Mouse (Mus musculus) MEL (cell line): ENCODE measurements around the gene Kmt5a. TPM values are rescaled to one million over a fixed set of nuclear protein-coding genes. Genes with fewer than 3 reads are reported as not detected.

ENCODE experiments used
- DNase-seq: peaks from one replicate; pipeline ENCODE4 v3.0.0; 2011; ENCODE audit warnings: low read depth, low spot score
- H3K27ac ChIP-seq: 2 replicates; pipeline ENCODE4 v1.5.1; 2012; ENCODE audit warnings: low read depth, mild to moderate bottlenecking, control low read depth, low read length, moderate library complexity; ENCODE audit not compliant: control insufficient read depth
- H3K27me3 ChIP-seq, 2 experiments: fragments of 150-350 bp in 1 of 2; sonication (generic) in 1 of 2; 2 replicates each; pipeline ENCODE4 v1.6.1; 2012; ENCODE audit warnings: low read length in 2 of 2, mild to moderate bottlenecking in 2 of 2, improper control_type of control experiment in 1 of 2, moderate library complexity in 1 of 2; ENCODE audit not compliant: insufficient read depth in 2 of 2, control insufficient read depth in 1 of 2
- H3K36me3 ChIP-seq, 2 experiments: 2 replicates each; pipeline ENCODE4 v1.6.1; 2012 to 2014; ENCODE audit warnings: low read length in 2 of 2, improper control_type of control experiment in 1 of 2, inconsistent platforms in 1 of 2, mild to moderate bottlenecking in 1 of 2; ENCODE audit not compliant: insufficient read depth in 2 of 2, control insufficient read depth in 1 of 2
- H3K4me1 ChIP-seq, 2 experiments: fragments of 150-350 bp in 1 of 2; sonication (generic) in 1 of 2; 2 replicates each; pipeline ENCODE4 v1.6.1; 2012; ENCODE audit warnings: low read length in 2 of 2, improper control_type of control experiment in 1 of 2, mild to moderate bottlenecking in 1 of 2; ENCODE audit not compliant: insufficient read depth in 2 of 2, control insufficient read depth in 1 of 2
- H3K4me3 ChIP-seq, 2 experiments: fragments of 150-350 bp in 1 of 2; sonication (generic) in 1 of 2; 2 replicates each; pipeline ENCODE4 v1.5.1; 2012; ENCODE audit warnings: low read depth in 2 of 2, low read length in 2 of 2, mild to moderate bottlenecking in 2 of 2, moderate library complexity in 2 of 2, control low read depth in 1 of 2, improper control_type of control experiment in 1 of 2; ENCODE audit not compliant: control insufficient read depth in 1 of 2, insufficient read depth in 1 of 2
- H3K79me2 ChIP-seq: 2 replicates; pipeline ENCODE4 v1.6.1; 2012; ENCODE audit warnings: mild to moderate bottlenecking, low read length, moderate library complexity; ENCODE audit not compliant: control insufficient read depth, poor library complexity, insufficient read depth
- H3K9ac ChIP-seq: 2 replicates; pipeline ENCODE4 v1.6.1; 2012; ENCODE audit warnings: low read depth, mild to moderate bottlenecking, control low read depth, low read length, moderate library complexity; ENCODE audit not compliant: control insufficient read depth, poor library complexity, severe bottlenecking
- H3K9me3 ChIP-seq: fragments of 150-350 bp; sonication (generic); replicated peaks from 2 replicates; pipeline ENCODE4 v1.6.1; 2012; ENCODE audit warnings: mild to moderate bottlenecking, low read length, improper control_type of control experiment, moderate library complexity; ENCODE audit not compliant: insufficient read depth
- BHLHE40 ChIP-seq: IDR thresholded peaks from 2 replicates; pipeline ENCODE4 v1.6.1; 2012; ENCODE audit warnings: low read depth, mild to moderate bottlenecking, inconsistent platforms, low read length, improper control_type of control experiment, borderline replicate concordance
- CHD1 ChIP-seq: IDR thresholded peaks from 2 replicates; pipeline ENCODE4 v1.6.1; 2012; ENCODE audit warnings: low read depth, mild to moderate bottlenecking, inconsistent platforms, low read length, improper control_type of control experiment
- CHD2 ChIP-seq: IDR thresholded peaks from 2 replicates; pipeline ENCODE4 v1.6.1; 2011; ENCODE audit warnings: low read length, improper control_type of control experiment
- CTCF ChIP-seq, 3 experiments: IDR thresholded peaks in 2 of 3; conservative IDR thresholded peaks in 1 of 3; 2 replicates each; pipeline ENCODE4 v1.5.1; 2011 to 2012; ENCODE audit warnings: low read length in 3 of 3, low read depth in 2 of 3, mild to moderate bottlenecking in 2 of 3, improper control_type of control experiment in 1 of 3, inconsistent platforms in 1 of 3, mixed read lengths in 1 of 3, moderate library complexity in 1 of 3; ENCODE audit not compliant: control insufficient read depth in 1 of 3, insufficient read depth in 1 of 3, poor library complexity in 1 of 3, severe bottlenecking in 1 of 3
- E2F4 ChIP-seq: IDR thresholded peaks from 2 replicates; pipeline ENCODE4 v1.6.1; 2011; ENCODE audit warnings: low read depth, low read length, improper control_type of control experiment, borderline replicate concordance
- ELF1 ChIP-seq: IDR thresholded peaks from 2 replicates; pipeline ENCODE4 v1.6.1; 2014; ENCODE audit warnings: low read depth, mild to moderate bottlenecking, inconsistent platforms, low read length, improper control_type of control experiment, moderate library complexity
- EP300 ChIP-seq, 2 experiments: IDR thresholded peaks; 2 replicates each; pipeline ENCODE4 v1.6.1; 2011; ENCODE audit warnings: improper control_type of control experiment in 2 of 2, low read length in 2 of 2, low read depth in 1 of 2, mild to moderate bottlenecking in 1 of 2
- ETS1 ChIP-seq: IDR thresholded peaks from 2 replicates; pipeline ENCODE4 v1.6.1; 2012; ENCODE audit warnings: low read depth, mild to moderate bottlenecking, inconsistent platforms, low read length, improper control_type of control experiment, moderate library complexity
- GABPA ChIP-seq: IDR thresholded peaks from 2 replicates; pipeline ENCODE4 v1.6.1; 2012; ENCODE audit warnings: low read depth, mild to moderate bottlenecking, inconsistent platforms, low read length, improper control_type of control experiment, moderate library complexity
- HCFC1 ChIP-seq: IDR thresholded peaks from 2 replicates; pipeline ENCODE4 v1.6.1; 2012; ENCODE audit warnings: low read depth, mild to moderate bottlenecking, inconsistent platforms, low read length, improper control_type of control experiment, moderate library complexity
- JUND ChIP-seq: IDR thresholded peaks from 2 replicates; pipeline ENCODE4 v1.6.1; 2011; ENCODE audit warnings: low read depth, mild to moderate bottlenecking, improper control_type of control experiment, low read length
- KAT2A ChIP-seq: conservative IDR thresholded peaks from 2 replicates; pipeline ENCODE4 v1.6.1; 2012; ENCODE audit warnings: low read depth, low read length, improper control_type of control experiment, inconsistent platforms
- MAFK ChIP-seq: IDR thresholded peaks from 2 replicates; pipeline ENCODE4 v1.6.1; 2011; ENCODE audit warnings: low read depth, mild to moderate bottlenecking, low read length, improper control_type of control experiment, borderline replicate concordance
- MXI1 ChIP-seq: IDR thresholded peaks from 2 replicates; pipeline ENCODE4 v1.6.1; 2011; ENCODE audit warnings: mild to moderate bottlenecking, low read depth, low read length, improper control_type of control experiment
- MYB ChIP-seq: IDR thresholded peaks from 2 replicates; pipeline ENCODE4 v1.6.1; 2011; ENCODE audit warnings: mild to moderate bottlenecking, low read depth, low read length, improper control_type of control experiment
- MYC ChIP-seq: IDR thresholded peaks from 2 replicates; pipeline ENCODE4 v1.6.1; 2011; ENCODE audit warnings: low read depth, mild to moderate bottlenecking, low read length, improper control_type of control experiment, moderate library complexity
- POLR2AphosphoS2 ChIP-seq: IDR thresholded peaks from 2 replicates; pipeline ENCODE4 v1.6.1; 2011; ENCODE audit warnings: low read length, improper control_type of control experiment
- POLR2AphosphoS5 ChIP-seq: IDR thresholded peaks from 2 replicates; pipeline ENCODE4 v1.6.1; 2012; ENCODE audit warnings: low read depth, borderline replicate concordance, mild to moderate bottlenecking, inconsistent platforms, low read length, moderate library complexity, mixed read lengths
- SIN3A ChIP-seq: IDR thresholded peaks from 2 replicates; pipeline ENCODE4 v1.6.1; 2012; ENCODE audit warnings: low read length, improper control_type of control experiment, inconsistent platforms
- SMC3 ChIP-seq: IDR thresholded peaks from 2 replicates; pipeline ENCODE4 v1.6.1; 2011; ENCODE audit warnings: low read depth, low read length, improper control_type of control experiment
- TCF12 ChIP-seq: IDR thresholded peaks from 2 replicates; pipeline ENCODE4 v1.6.1; 2014; ENCODE audit warnings: low read depth, mild to moderate bottlenecking, inconsistent platforms, low read length, improper control_type of control experiment, moderate library complexity
- USF2 ChIP-seq, 2 experiments: IDR thresholded peaks; 2 replicates each; pipeline ENCODE4 v1.6.1; 2011 to 2012; ENCODE audit warnings: improper control_type of control experiment in 2 of 2, low read length in 2 of 2, borderline replicate concordance in 1 of 2, inconsistent platforms in 1 of 2, low read depth in 1 of 2, mild to moderate bottlenecking in 1 of 2; ENCODE audit not compliant: insufficient read depth in 1 of 2
- ZMIZ1 ChIP-seq: IDR thresholded peaks from 2 replicates; pipeline ENCODE4 v1.6.1; 2012; ENCODE audit warnings: low read depth, mild to moderate bottlenecking, inconsistent platforms, low read length, improper control_type of control experiment, moderate library complexity
- ZNF384 ChIP-seq: IDR thresholded peaks from 2 replicates; pipeline ENCODE4 v1.6.1; 2012; ENCODE audit warnings: low read depth, mild to moderate bottlenecking, inconsistent platforms, low read length, improper control_type of control experiment
- polyA plus RNA-seq, 2 experiments: library from polyadenylated mRNA; stranded (reverse) in 1 of 2; unstranded in 1 of 2; fragments of >175 nt in 1 of 2; fragments of >200 nt in 1 of 2; gene quantifications; 2 replicates each; pipeline versions ENCODE4 v1.2.1 to v1.2.4; 2012; ENCODE audit warnings: low replicate concordance in 2 of 2, low read depth in 1 of 2; ENCODE audit not compliant: insufficient read length in 2 of 2, insufficient read depth in 1 of 2, missing spikeins in 1 of 2
- total RNA-seq: library from RNA; depleted of rRNA; stranded (reverse); fragments of 300-350 nt; gene quantifications from 2 replicates; pipeline ENCODE4 v1.2.3, GENCODE M21; 2012

The Kmt5a gene
- total and polyA plus RNA-seq, 3 experiments, result 88.6 to 243 (median 110) TPM

DNA sequence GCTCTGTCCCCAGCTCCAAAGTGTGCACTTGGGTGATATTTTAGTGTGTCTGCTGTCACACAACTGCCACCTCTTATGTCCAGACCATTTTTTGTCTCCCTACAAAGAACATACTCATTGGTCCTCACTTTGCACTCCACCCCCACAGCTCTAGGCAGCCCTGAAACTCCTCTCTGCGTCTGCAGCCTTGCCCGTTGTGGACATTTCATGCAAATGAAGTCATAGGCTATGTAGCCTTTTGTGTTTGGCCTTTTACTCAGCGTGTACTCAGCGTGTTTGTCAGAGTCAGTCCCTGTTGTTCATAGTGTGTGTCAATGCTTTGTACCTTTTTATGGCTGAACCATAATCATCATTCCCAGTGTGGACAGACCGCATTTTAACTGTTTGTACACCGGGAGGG, 9.8 kb downstream of the Kmt5a start:
- Histone ChIP-seq H3K4me1 (peaks cover 3 to 16% of the 10 kb centered on the region in 2 experiments; a peak in 3 of 4 replicates), H3K27ac (no peak overlapping the region), H3K36me3 (peaks cover 24 to 25% of the 10 kb centered on the region in 2 experiments)

DNA sequence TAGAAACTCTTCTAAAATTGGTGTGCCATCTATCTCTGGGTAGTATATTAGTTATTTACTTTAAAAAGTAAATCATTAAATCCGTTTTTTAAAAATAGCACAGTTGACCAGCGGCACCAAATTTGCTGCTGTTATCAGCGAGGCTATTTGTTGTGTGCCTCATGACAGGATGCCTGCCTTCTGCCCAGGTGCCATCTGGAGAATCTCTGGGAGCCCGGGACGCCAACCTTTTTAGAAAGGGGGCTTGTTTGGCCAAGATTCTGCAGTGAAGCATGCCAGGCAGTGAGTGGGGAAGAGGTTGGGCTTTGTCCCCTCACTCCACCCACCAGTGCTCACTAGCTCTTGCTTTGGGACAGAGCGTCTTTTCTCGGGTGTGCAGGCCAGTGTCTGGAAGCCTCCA, 10.3 kb downstream of the Kmt5a start:
- Histone ChIP-seq H3K4me3 (no peak overlapping the region), H3K79me2 (peaks cover 43% of the 10 kb centered on the region), H3K4me1 (peaks cover 3 to 15% of the 10 kb centered on the region in 2 experiments; a peak in 3 of 4 replicates), H3K9me3 (no peaks in the 10 kb centered on the region), H3K27me3 (no peaks in the 10 kb centered on the region), H3K9ac (no peak overlapping the region), H3K36me3 (peaks cover 24 to 26% of the 10 kb centered on the region in 2 experiments), H3K27ac (no peak overlapping the region)
- TF ChIP-seq USF2 (IDR thresholded peaks at IDR 0.05; ENCODE audit: borderline replicate concordance in 1 of 2, insufficient read depth in 1 of 2, low read depth in 1 of 2, low read length in 2 of 2) (no peak), POLR2AphosphoS2 (no peak), SIN3A (no peak), HCFC1 (no peak), BHLHE40 (no peak), TCF12 (no peak), POLR2AphosphoS5 (no peak), ETS1 (no peak), EP300 (IDR thresholded peaks at IDR 0.05; ENCODE audit: low read depth in 1 of 2, low read length in 2 of 2) (no peak), SMC3 (no peak), MYC (no peak), MYB (no peak), ZNF384 (no peak), CHD2 (no peak)
- DNase-seq, result no peak

More for the DNA sequence above, 9.8 kb downstream of the Kmt5a start:
- Histone ChIP-seq H3K27me3 (no peaks in the 10 kb centered on the region), H3K4me3 (no peak overlapping the region), H3K9me3 (no peaks in the 10 kb centered on the region), H3K79me2 (peaks cover 48% of the 10 kb centered on the region), H3K9ac (no peak overlapping the region)
- DNase-seq, result no peak
- TF ChIP-seq ETS1, result no peak
- no peak for TF ChIP-seq ZNF384
- no peak for TF ChIP-seq E2F4
- TF ChIP-seq HCFC1, result no peak
- TF ChIP-seq ZMIZ1, result no peak
- no peak for TF ChIP-seq MXI1
- no peak for TF ChIP-seq USF2 (IDR thresholded peaks at IDR 0.05; ENCODE audit: borderline replicate concordance in 1 of 2, insufficient read depth in 1 of 2, low read depth in 1 of 2, low read length in 2 of 2)
- TF ChIP-seq ELF1, result no peak
- no peak for TF ChIP-seq GABPA
- no peak for TF ChIP-seq KAT2A
- TF ChIP-seq CTCF (IDR thresholded peaks at IDR 0.05 in 2 of 3, conservative IDR thresholded peaks at IDR 0.05 in 1 of 3; ENCODE audit: control insufficient read depth in 1 of 3, insufficient read depth in 1 of 3, low read depth in 2 of 3, low read length in 3 of 3, poor library complexity in 1 of 3, severe bottlenecking in 1 of 3), result no peak
- TF ChIP-seq BHLHE40, result no peak
- TF ChIP-seq SIN3A, result no peak
- TF ChIP-seq CHD1, result no peak
- TF ChIP-seq POLR2AphosphoS5, result no peak
- no peak for TF ChIP-seq MAFK
- no peak for TF ChIP-seq MYB
- TF ChIP-seq JUND, result no peak
- no peak for TF ChIP-seq CHD2
- TF ChIP-seq, all 39 proteins: peak for 0
